Mouse (Mus musculus) forebrain, embryonic 15.5 days (tissue): ENCODE data around the gene Desi1. TPM values are rescaled to one million over a fixed set of nuclear protein-coding genes. Genes with fewer than 3 reads are reported as not detected.

Source experiments
- ATAC-seq: fragments of 200-750 bp; cut with Nextera tagmentation; replicated peaks from 2 replicates; pipeline ENCODE4 v1.8.0; 2017; ENCODE audit warnings: mild to moderate bottlenecking, moderate TSS enrichment, moderate library complexity
- H3K27ac ChIP-seq: fragments of 300-500 bp; sonication (generic); replicated peaks from 2 replicates; pipeline ENCODE4 v1.5.1; 2015; ENCODE audit warnings: mild to moderate bottlenecking, inconsistent platforms
- H3K27me3 ChIP-seq: fragments of 300-500 bp; sonication (generic); 2 replicates; pipeline ENCODE4 v1.6.1; 2015; ENCODE audit warnings: inconsistent platforms
- H3K36me3 ChIP-seq: fragments of 300-500 bp; sonication (generic); 2 replicates; pipeline ENCODE4 v1.6.1; 2015; ENCODE audit warnings: mild to moderate bottlenecking, inconsistent platforms
- H3K4me1 ChIP-seq: fragments of 300-500 bp; sonication (generic); 2 replicates; pipeline ENCODE4 v1.6.1; 2015; ENCODE audit warnings: inconsistent platforms
- H3K4me2 ChIP-seq: fragments of 300-500 bp; sonication (generic); replicated peaks from 2 replicates; pipeline ENCODE4 v1.6.1; 2015; ENCODE audit warnings: mild to moderate bottlenecking, inconsistent platforms
- H3K4me3 ChIP-seq: fragments of 300-500 bp; sonication (generic); 2 replicates; pipeline ENCODE4 v1.5.1; 2015; ENCODE audit warnings: mild to moderate bottlenecking, inconsistent platforms
- H3K9ac ChIP-seq: fragments of 300-500 bp; sonication (generic); replicated peaks from 2 replicates; pipeline ENCODE4 v1.6.1; 2015; ENCODE audit warnings: mild to moderate bottlenecking, inconsistent platforms
- H3K9me3 ChIP-seq: fragments of 300-500 bp; sonication (generic); 2 replicates; pipeline ENCODE4 v1.6.1; 2016; ENCODE audit warnings: inconsistent platforms
- WGBS: fragments of 180-500 bp; shearing (Covaris S2); methylation state at CpG from one replicate; pipeline ENCODE4 v1.1.7; 2015; ENCODE audit warnings: mixed read lengths; 5-methylcytosine and 5-hydroxymethylcytosine counted together
- polyA plus RNA-seq: library from polyadenylated mRNA; unstranded; fragments of >200 nt; fragmentation: Nextera tagmentation; extraction: Ambion mirVana; gene quantifications from 2 replicates; pipeline ENCODE4 v1.2.1, GENCODE M21; 2015

Desi1 gene
- polyA plus RNA-seq, 1 experiment from 2014 or later: 44.7 TPM

- Histone ChIP-seq H3K27ac (no peak overlapping the region), H3K4me3 (no peak overlapping the region), H3K4me2 (no peak overlapping the region), H3K9me3 (no peaks in the 10 kb centered on the region), H3K27me3 (no peaks in the 10 kb centered on the region), H3K36me3 (peaks cover 14% of the 10 kb centered on the region), H3K9ac (no peak overlapping the region), H3K4me1 (peaks cover 24% of the 10 kb centered on the region)
- ATAC-seq: no peak
- WGBS: 90% methylated on average over 3 of the region's 3 CpGs
Observed at GRCm38 (mm10) chr15:81958906-81959305, 74.8 kb downstream of the Desi1 start.

GRCm38 (mm10) chr15:81957598-81957997 lies 76.1 kb downstream of the Desi1 start:
- H3K9me3 ChIP-seq: no peaks in the 10 kb centered on the region
- no peak overlapping the region for H3K4me3 ChIP-seq
- ATAC-seq: no peak
- H3K9ac ChIP-seq: no peak overlapping the region
- peaks cover 24% of the 10 kb centered on the region for H3K4me1 ChIP-seq
- WGBS: 87% methylated on average over 11 of the region's 11 CpGs
- no peak overlapping the region for H3K27ac ChIP-seq
- H3K27me3 ChIP-seq: no peaks in the 10 kb centered on the region
- H3K4me2 ChIP-seq: no peak overlapping the region
- peaks cover 14% of the 10 kb centered on the region for H3K36me3 ChIP-seq

- H3K36me3 ChIP-seq: peaks cover 23% of the 10 kb centered on the region
- no peak overlapping the region for H3K27ac ChIP-seq
- H3K4me2 ChIP-seq: no peak overlapping the region
- peaks cover 24% of the 10 kb centered on the region for H3K4me1 ChIP-seq
- H3K9me3 ChIP-seq: no peaks in the 10 kb centered on the region
- H3K4me3 ChIP-seq: no peak overlapping the region
- no peak overlapping the region for H3K9ac ChIP-seq
- no peaks in the 10 kb centered on the region for H3K27me3 ChIP-seq
- 49% methylated on average over 8 of the region's 8 CpGs for WGBS
- no peak for ATAC-seq
Observed at GRCm38 (mm10) chr15:81956457-81956856, 77.2 kb downstream of the Desi1 start.

- Histone ChIP-seq H3K27ac (no peak overlapping the region), H3K4me1 (peaks cover 22% of the 10 kb centered on the region), H3K4me3 (no peak overlapping the region), H3K36me3 (peaks cover 33% of the 10 kb centered on the region), H3K9me3 (no peaks in the 10 kb centered on the region), H3K9ac (no peak overlapping the region), H3K4me2 (no peak overlapping the region), H3K27me3 (no peaks in the 10 kb centered on the region)
- ATAC-seq: no peak
- 94% methylated on average over 15 of the region's 15 CpGs for WGBS
Observed at GRCm38 (mm10) chr15:81955414-81955813, 78.2 kb downstream of the Desi1 start.

- peaks cover 16% of the 10 kb centered on the region for H3K4me1 ChIP-seq
- WGBS: 95% methylated on average over 6 of the region's 6 CpGs
- H3K36me3 ChIP-seq: peaks cover 36% of the 10 kb centered on the region
- no peak overlapping the region for H3K27ac ChIP-seq
- no peak for ATAC-seq
- no peaks in the 10 kb centered on the region for H3K27me3 ChIP-seq
- H3K4me2 ChIP-seq: no peak overlapping the region
- H3K9ac ChIP-seq: no peak overlapping the region
- H3K9me3 ChIP-seq: no peaks in the 10 kb centered on the region
- H3K4me3 ChIP-seq: no peak overlapping the region
Observed at GRCm38 (mm10) chr15:81954716-81955115, 78.9 kb downstream of the Desi1 start.

GRCm38 (mm10) chr15:81954151-81954583 lies 79.5 kb downstream of the Desi1 start:
- no peak overlapping the region for H3K4me3 ChIP-seq
- H3K27ac ChIP-seq: no peak overlapping the region
- no peaks in the 10 kb centered on the region for H3K27me3 ChIP-seq
- peaks cover 36% of the 10 kb centered on the region for H3K36me3 ChIP-seq
- no peak overlapping the region for H3K9ac ChIP-seq
- no peak overlapping the region for H3K4me2 ChIP-seq
- no peaks in the 10 kb centered on the region for H3K9me3 ChIP-seq
- 91% methylated on average over 9 of the region's 9 CpGs for WGBS
- ATAC-seq: no peak
- peaks cover 12% of the 10 kb centered on the region for H3K4me1 ChIP-seq

GRCm38 (mm10) chr15:81952310-81952709 lies 81.4 kb downstream of the Desi1 start:
- 90% methylated on average over 4 of the region's 4 CpGs for WGBS
- no peak for ATAC-seq
- H3K9ac ChIP-seq: no peak overlapping the region
- no peaks in the 10 kb centered on the region for H3K9me3 ChIP-seq
- H3K4me3 ChIP-seq: no peak overlapping the region
- H3K4me2 ChIP-seq: no peak overlapping the region
- peaks cover 4% of the 10 kb centered on the region; the same call in 1 of the 2 replicates for H3K4me1 ChIP-seq
- H3K27ac ChIP-seq: no peak overlapping the region
- H3K27me3 ChIP-seq: no peaks in the 10 kb centered on the region
- H3K36me3 ChIP-seq: peaks cover 39% of the 10 kb centered on the region

- Histone ChIP-seq H3K4me1 (no peaks in the 10 kb centered on the region), H3K27me3 (no peaks in the 10 kb centered on the region), H3K27ac (no peak overlapping the region), H3K36me3 (peaks cover 48% of the 10 kb centered on the region), H3K4me2 (no peak overlapping the region), H3K4me3 (no peak overlapping the region), H3K9me3 (no peaks in the 10 kb centered on the region), H3K9ac (no peak overlapping the region)
- ATAC-seq: no peak
- WGBS: 88% methylated on average over 9 of the region's 9 CpGs
Observed at GRCm38 (mm10) chr15:81951159-81951558, 82.5 kb downstream of the Desi1 start.

GRCm38 (mm10) chr15:81950716-81951115 lies 82.9 kb downstream of the Desi1 start:
- WGBS: 89% methylated on average over 5 of the region's 5 CpGs
- no peak for ATAC-seq
- Histone ChIP-seq H3K9me3 (no peaks in the 10 kb centered on the region), H3K9ac (no peak overlapping the region), H3K4me3 (no peak overlapping the region), H3K4me1 (no peaks in the 10 kb centered on the region), H3K27ac (no peak overlapping the region), H3K4me2 (no peak overlapping the region), H3K36me3 (peaks cover 48% of the 10 kb centered on the region), H3K27me3 (no peaks in the 10 kb centered on the region)

- Histone ChIP-seq H3K9ac (no peak overlapping the region), H3K9me3 (no peaks in the 10 kb centered on the region), H3K4me1 (no peaks in the 10 kb centered on the region), H3K27ac (no peak overlapping the region), H3K27me3 (no peaks in the 10 kb centered on the region), H3K4me2 (no peak overlapping the region), H3K36me3 (peaks cover 41% of the 10 kb centered on the region), H3K4me3 (no peak overlapping the region)
- WGBS: 76% methylated on average over 11 of the region's 11 CpGs
- ATAC-seq: no peak
Observed at GRCm38 (mm10) chr15:81949476-81950131, 84.1 kb downstream of the Desi1 start.

GRCm38 (mm10) chr15:81949076-81949475 lies 84.6 kb downstream of the Desi1 start:
- Histone ChIP-seq H3K27me3 (no peaks in the 10 kb centered on the region), H3K4me1 (no peaks in the 10 kb centered on the region), H3K27ac (no peak overlapping the region), H3K4me3 (no peak overlapping the region), H3K9ac (no peak overlapping the region), H3K9me3 (no peaks in the 10 kb centered on the region), H3K36me3 (peaks cover 36% of the 10 kb centered on the region), H3K4me2 (no peak overlapping the region)
- ATAC-seq: no peak
- 86% methylated on average over 10 of the region's 10 CpGs for WGBS

GRCm38 (mm10) chr15:81943176-81943749 lies 90.4 kb downstream of the Desi1 start:
- no peak overlapping the region for H3K4me3 ChIP-seq
- H3K4me1 ChIP-seq: peaks cover 21% of the 10 kb centered on the region
- H3K9ac ChIP-seq: no peak overlapping the region
- 15% methylated on average over 9 of the region's 9 CpGs for WGBS
- peaks cover 12% of the 10 kb centered on the region for H3K36me3 ChIP-seq
- 0 out of 2 replicates have a peak, but pooled peaks have one; percentile 14 for ATAC-seq
- H3K4me2 ChIP-seq: no peak overlapping the region
- H3K27me3 ChIP-seq: no peaks in the 10 kb centered on the region
- H3K27ac ChIP-seq: no peak overlapping the region
- H3K9me3 ChIP-seq: no peaks in the 10 kb centered on the region
